In the genomic region with DNA sequence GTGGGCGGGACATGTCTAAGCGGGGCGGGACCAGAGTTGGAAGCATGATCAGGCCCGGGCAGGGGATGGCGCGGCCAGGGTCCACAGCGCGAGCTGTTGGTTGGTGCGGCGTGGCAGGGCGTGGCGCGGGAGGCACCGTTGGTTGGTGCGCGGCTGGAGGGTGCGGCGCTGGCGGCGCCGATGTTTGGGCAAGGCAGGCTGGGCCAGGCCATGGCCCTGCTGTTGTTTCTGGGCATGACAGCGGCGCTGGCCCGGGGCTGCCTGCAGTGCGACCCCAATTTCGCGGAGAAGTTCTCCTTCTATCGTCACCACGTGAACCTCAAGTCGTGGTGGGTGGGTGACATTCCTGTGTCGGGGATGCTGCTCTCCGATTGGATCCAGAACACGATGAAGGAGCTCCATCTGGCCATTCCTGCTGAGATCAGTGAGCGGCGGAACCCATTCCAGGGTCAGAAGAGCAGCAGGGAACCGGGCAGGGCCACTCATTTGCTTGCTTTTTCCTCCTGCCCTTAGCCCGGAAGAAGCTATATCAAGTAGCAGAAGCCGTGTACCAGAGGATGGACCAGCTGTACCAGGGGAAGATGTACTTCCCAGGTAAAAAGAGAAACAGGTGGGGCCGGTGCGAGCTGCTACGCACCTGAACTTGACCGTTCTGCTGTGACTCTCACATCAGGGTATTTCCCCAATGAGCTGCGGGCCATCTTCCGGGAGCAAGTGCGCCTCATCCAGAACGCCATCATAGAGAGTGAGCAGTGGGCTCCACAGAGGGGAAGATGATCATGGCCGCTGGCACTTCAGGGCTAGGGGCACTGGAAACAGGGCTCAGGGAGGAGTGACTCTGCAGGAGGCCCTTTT, we compare ENCODE assay signal across 7 mouse cellular contexts. TPM values are rescaled to one million over a fixed set of nuclear protein-coding genes. Genes with fewer than 3 reads are reported as not detected.
A peak's percentile ranks its signal among the peaks of the same experiment; 100 is the strongest.
DNase-seq lines count a peak whose midpoint lies in the region; ATAC-seq and TF ChIP-seq lines count a peak whose summit lies in the region.

No protein-coding gene starts in this region.

- H3K4me3 ChIP-seq in embryonic facial prominence, embryonic 12.5 days = peak overlapping the region; percentile 64
- peak overlapping the region; percentile 68 for H3K4me3 ChIP-seq in heart, adult 2 months
- H3K4me3 ChIP-seq in limb, embryonic 13.5 days = peak overlapping the region; percentile 77
- H3K4me3 ChIP-seq in midbrain, embryonic 16.5 days (ENCODE audit: low read depth, low read length) = peak overlapping the region; percentile 85

- TF ChIP-seq EP300 in heart, adult 2 months (IDR thresholded peaks at IDR 0.05; ENCODE audit: insufficient read depth, low read depth, low read length) = peak; percentile 6; the same call in 1 of the 2 replicates

- WGBS in embryonic facial prominence, embryonic 12.5 days = 2% methylated on average over 47 of the region's 47 CpGs
- WGBS in heart, adult 2 months = 4% methylated on average over 47 of the region's 47 CpGs
- WGBS in limb, embryonic 13.5 days = 1% methylated on average over 47 of the region's 47 CpGs
- WGBS in midbrain, embryonic 16.5 days = 2% methylated on average over 47 of the region's 47 CpGs

- peak; percentile 96 for DNase-seq in adrenal gland, postnatal 25 days
- peak; percentile 93 to 96 for DNase-seq in heart, adult 2 months
- peak; percentile 97 for DNase-seq in kidney, adult 8-10 months
- peak; percentile 93 to 96 for DNase-seq in spleen, postnatal 10 days (ENCODE audit: low spot score in 2 of 2)

- H3K79me2 ChIP-seq in heart, adult 2 months (replicated peaks; ENCODE audit: control insufficient read depth, insufficient read depth, low read length) = no peaks in the 10 kb centered on the region

- peak; percentile 88 for ATAC-seq in embryonic facial prominence, embryonic 12.5 days (ENCODE audit: insufficient number of reproducible peaks, insufficient read depth, low FRiP score, low TSS enrichment)
- ATAC-seq in limb, embryonic 13.5 days (ENCODE audit: low FRiP score, low read depth) = peak; percentile 90
- peak; percentile 87 for ATAC-seq in midbrain, embryonic 16.5 days

- TF ChIP-seq POLR2A in heart, adult 2 months (IDR thresholded peaks at IDR 0.05; ENCODE audit: insufficient read depth, low read depth, low read length) = no peak

- peak overlapping the region; percentile 55 for H3K9ac ChIP-seq in embryonic facial prominence, embryonic 12.5 days
- H3K9ac ChIP-seq in heart, adult 2 months (ENCODE audit: low read depth, low read length) = peak overlapping the region; percentile 53
- peak overlapping the region; percentile 70 for H3K9ac ChIP-seq in limb, embryonic 13.5 days
- peak overlapping the region; percentile 73 for H3K9ac ChIP-seq in midbrain, embryonic 16.5 days (ENCODE audit: low read depth, low read length)

- no peaks in the 10 kb centered on the region for H3K9me3 ChIP-seq in embryonic facial prominence, embryonic 12.5 days
- H3K9me3 ChIP-seq in limb, embryonic 13.5 days = no peaks in the 10 kb centered on the region
- H3K9me3 ChIP-seq in midbrain, embryonic 16.5 days (replicated peaks; ENCODE audit: control insufficient read depth, low read length, poor library complexity, severe bottlenecking) = no peaks in the 10 kb centered on the region

- H3K36me3 ChIP-seq in embryonic facial prominence, embryonic 12.5 days = peaks cover 25% of the 10 kb centered on the region
- H3K36me3 ChIP-seq in heart, adult 2 months (ENCODE audit: control insufficient read depth, insufficient read depth, low read length) = no peaks in the 10 kb centered on the region
- H3K36me3 ChIP-seq in limb, embryonic 13.5 days = peaks cover 43% of the 10 kb centered on the region
- peaks cover 9% of the 10 kb centered on the region for H3K36me3 ChIP-seq in midbrain, embryonic 16.5 days (ENCODE audit: control insufficient read depth, insufficient read depth, low read length)

- H3K27me3 ChIP-seq in embryonic facial prominence, embryonic 12.5 days = no peaks in the 10 kb centered on the region
- H3K27me3 ChIP-seq in heart, adult 2 months (ENCODE audit: control insufficient read depth, insufficient read depth, low read length) = no peaks in the 10 kb centered on the region
- H3K27me3 ChIP-seq in limb, embryonic 13.5 days = no peaks in the 10 kb centered on the region
- H3K27me3 ChIP-seq in midbrain, embryonic 16.5 days (ENCODE audit: control insufficient read depth, insufficient read depth, low read depth, low read length) = no peaks in the 10 kb centered on the region

- H3K4me2 ChIP-seq in embryonic facial prominence, embryonic 12.5 days (replicated peaks) = peak overlapping the region; percentile 68
- peak overlapping the region; percentile 91 for H3K4me2 ChIP-seq in limb, embryonic 13.5 days (replicated peaks)
- H3K4me2 ChIP-seq in midbrain, embryonic 16.5 days (ENCODE audit: low read length) = peak overlapping the region; percentile 71

- intact Hi-C loops in heart, adult 2 months (cut with DNase I) = loop anchor here (2.0 to 5.0 kb wide), 2 partner anchors 38 to 270 kb away; partner anchors contain the start of gene Tcf3

- TF ChIP-seq CTCF in heart, adult 2 months (IDR thresholded peaks at IDR 0.05) = peak; percentile 33

- H3K27ac ChIP-seq in embryonic facial prominence, embryonic 12.5 days = peak overlapping the region; percentile 82
- peak overlapping the region; percentile 82 for H3K27ac ChIP-seq in heart, adult 2 months
- peak overlapping the region; percentile 81 for H3K27ac ChIP-seq in limb, embryonic 13.5 days
- peak overlapping the region; percentile 88 for H3K27ac ChIP-seq in midbrain, embryonic 16.5 days (ENCODE audit: low read length)

- peaks cover 25% of the 10 kb centered on the region for H3K4me1 ChIP-seq in embryonic facial prominence, embryonic 12.5 days
- no peaks in the 10 kb centered on the region; the same call in 1 of the 2 replicates for H3K4me1 ChIP-seq in heart, adult 2 months (ENCODE audit: control insufficient read depth, insufficient read depth, low read length)
- peaks cover 26% of the 10 kb centered on the region for H3K4me1 ChIP-seq in limb, embryonic 13.5 days
- peaks cover 29% of the 10 kb centered on the region for H3K4me1 ChIP-seq in midbrain, embryonic 16.5 days (ENCODE audit: control insufficient read depth, insufficient read depth, low read length)

RNA-seq across cellular contexts. Expression of gene Izumo4, which starts 0.8 kb away (rescaled TPM):
- 21.6 and 37.1 TPM in 2 replicates for total RNA-seq in adrenal gland, postnatal 25 days (2021)
- 20.5 and 23.6 TPM in 2 replicates for polyA plus RNA-seq in embryonic facial prominence, embryonic 12.5 days (2016; fragmentation: Nextera tagmentation; extraction: Ambion mirVana)
- total RNA-seq in heart, adult 2 months (2021) = 1 to 10 TPM; 3.4 to 3.8 TPM
- polyA plus RNA-seq in heart, adult 2 months (2012; rRNA removed) = 13.3 and 15.6 TPM in 2 replicates
- polyA plus RNA-seq in limb, embryonic 13.5 days (2015; fragmentation: Nextera tagmentation; extraction: Ambion mirVana) = 24.2 and 25.6 TPM in 2 replicates
- polyA plus RNA-seq in midbrain, embryonic 16.5 days (2015; fragmentation: Nextera tagmentation; extraction: Ambion mirVana) = 44.9 and 49.5 TPM in 2 replicates

RNA-seq across cellular contexts. Expression of gene Mob3a, which starts 1.0 kb away (rescaled TPM):
- 15.2 and 18.8 TPM in 2 replicates for total RNA-seq in adrenal gland, postnatal 25 days (2021)
- polyA plus RNA-seq in embryonic facial prominence, embryonic 12.5 days (2016; fragmentation: Nextera tagmentation; extraction: Ambion mirVana) = 57.4 and 60.9 TPM in 2 replicates
- 1 to 10 TPM; 7.4 to 7.6 TPM for total RNA-seq in heart, adult 2 months (2021)
- polyA plus RNA-seq in heart, adult 2 months (2012; rRNA removed) = 11.7 and 13.6 TPM in 2 replicates
- polyA plus RNA-seq in limb, embryonic 13.5 days (2015; fragmentation: Nextera tagmentation; extraction: Ambion mirVana) = 55.3 and 55.7 TPM in 2 replicates
- polyA plus RNA-seq in midbrain, embryonic 16.5 days (2015; fragmentation: Nextera tagmentation; extraction: Ambion mirVana) = 61.4 and 64.3 TPM in 2 replicates

RNA-seq across cellular contexts. Expression of gene Mknk2, which starts 24.9 kb away (rescaled TPM):
- 155 and 164 TPM in 2 replicates for total RNA-seq in adrenal gland, postnatal 25 days (2021)
- 117 and 122 TPM in 2 replicates for polyA plus RNA-seq in embryonic facial prominence, embryonic 12.5 days (2016; fragmentation: Nextera tagmentation; extraction: Ambion mirVana)
- total RNA-seq in heart, adult 2 months (2021) = 100 to 1,000 TPM; 176 to 229 TPM
- polyA plus RNA-seq in heart, adult 2 months (2012; rRNA removed) = 199 and 208 TPM in 2 replicates
- polyA plus RNA-seq in limb, embryonic 13.5 days (2015; fragmentation: Nextera tagmentation; extraction: Ambion mirVana) = 86.1 and 87.8 TPM in 2 replicates
- 43.7 and 49.1 TPM in 2 replicates for polyA plus RNA-seq in midbrain, embryonic 16.5 days (2015; fragmentation: Nextera tagmentation; extraction: Ambion mirVana)

RNA-seq across cellular contexts. Expression of gene Ap3d1, which starts 39.3 kb away (rescaled TPM):
- 94.4 and 102 TPM in 2 replicates for total RNA-seq in adrenal gland, postnatal 25 days (2021)
- 84.7 and 85.8 TPM in 2 replicates for polyA plus RNA-seq in embryonic facial prominence, embryonic 12.5 days (2016; fragmentation: Nextera tagmentation; extraction: Ambion mirVana)
- 10 to 100 TPM; 40.2 to 42.6 TPM for total RNA-seq in heart, adult 2 months (2021)
- 52.9 and 66.5 TPM in 2 replicates for polyA plus RNA-seq in heart, adult 2 months (2012; rRNA removed)
- 74.5 and 80.0 TPM in 2 replicates for polyA plus RNA-seq in limb, embryonic 13.5 days (2015; fragmentation: Nextera tagmentation; extraction: Ambion mirVana)
- polyA plus RNA-seq in midbrain, embryonic 16.5 days (2015; fragmentation: Nextera tagmentation; extraction: Ambion mirVana) = 99.5 and 112 TPM in 2 replicates

RNA-seq across cellular contexts. Expression of gene Btbd2, which starts 45.9 kb away (rescaled TPM):
- 68.4 and 79.2 TPM in 2 replicates for total RNA-seq in adrenal gland, postnatal 25 days (2021)
- 109 and 110 TPM in 2 replicates for polyA plus RNA-seq in embryonic facial prominence, embryonic 12.5 days (2016; fragmentation: Nextera tagmentation; extraction: Ambion mirVana)
- 10 to 100 TPM; 43.7 to 44.2 TPM for total RNA-seq in heart, adult 2 months (2021)
- 57.3 and 60.1 TPM in 2 replicates for polyA plus RNA-seq in heart, adult 2 months (2012; rRNA removed)
- polyA plus RNA-seq in limb, embryonic 13.5 days (2015; fragmentation: Nextera tagmentation; extraction: Ambion mirVana) = 77.8 and 83.5 TPM in 2 replicates
- 71.8 and 73.5 TPM in 2 replicates for polyA plus RNA-seq in midbrain, embryonic 16.5 days (2015; fragmentation: Nextera tagmentation; extraction: Ambion mirVana)

Comparison
In these comparisons a context has a peak if more than half of its experiments do, and no peak if none do; other contexts are left out.
1. Peak in every context shown above with its lines: DNase-seq, ATAC-seq, H3K4me3 ChIP-seq and H3K27ac ChIP-seq.